Mouse (Mus musculus): ENCODE measurements around the gene Capzb.

GRCm38 (mm10) chr4:139233146-139233495 lies 40.4 kb downstream of the Capzb start:
- TF ChIP-seq POLR2A (IDR thresholded peaks at IDR 0.05; ENCODE audit: control insufficient read depth in 1 of 2, insufficient read depth in 1 of 2, low read depth in 1 of 2, low read length in 2 of 2, poor library complexity in 1 of 2) (no peak; a peak in 1 of 4 replicates), CTCF (IDR thresholded peaks at IDR 0.05 in 2 of 3, conservative IDR thresholded peaks at IDR 0.05 in 1 of 3; ENCODE audit: control insufficient read depth in 1 of 3, insufficient read depth in 1 of 3, low read depth in 2 of 3, low read length in 3 of 3, poor library complexity in 1 of 3, severe bottlenecking in 1 of 3) (no peak), SMC3 (IDR thresholded peaks at IDR 0.05; ENCODE audit: low read depth, low read length) (no peak), ZKSCAN1 (IDR thresholded peaks at IDR 0.05; ENCODE audit: low read depth, low read length) (no peak), RAD21 (IDR thresholded peaks at IDR 0.05; ENCODE audit: low read depth, low read length) (no peak), SIN3A (IDR thresholded peaks at IDR 0.05; ENCODE audit: low read length) (no peak), ZC3H11A (IDR thresholded peaks at IDR 0.05; ENCODE audit: low read depth, low read length) (no peak), ZMIZ1 (IDR thresholded peaks at IDR 0.05; ENCODE audit: low read depth, low read length) (no peak), CHD2 (IDR thresholded peaks at IDR 0.05; ENCODE audit: low read length) (no peak), TAL1 (IDR thresholded peaks at IDR 0.05; ENCODE audit: low read length) (no peak)
